Mouse (Mus musculus) lung, postnatal 0 days (tissue): Measurements from ENCODE around the gene Ppp1r35. TPM values are rescaled to one million over a fixed set of nuclear protein-coding genes. Genes with fewer than 3 reads are reported as not detected.

Experiments used
- ATAC-seq: fragments of 200-750 bp; cut with Nextera tagmentation; 2 replicates; pipeline ENCODE4 v1.8.0; 2017; ENCODE audit warnings: moderate library complexity
- DNase-seq: peaks from one replicate; pipeline ENCODE4 v3.0.0-alpha.2; 2016; ENCODE audit warnings: low spot score
- H3K27ac ChIP-seq: fragments of 300-500 bp; sonication (generic); 2 replicates; pipeline ENCODE4 v1.5.1; 2014; ENCODE audit warnings: antibody characterized with exemption, mild to moderate bottlenecking, low read length, mixed read lengths
- H3K27me3 ChIP-seq: fragments of 300-500 bp; sonication (generic); replicated peaks from 2 replicates; pipeline ENCODE4 v1.6.1; 2014; ENCODE audit warnings: low read length, mixed read lengths; ENCODE audit not compliant: insufficient read depth
- H3K36me3 ChIP-seq: fragments of 300-500 bp; sonication (generic); 2 replicates; pipeline ENCODE4 v1.6.1; 2014; ENCODE audit warnings: low read length, mixed read lengths; ENCODE audit not compliant: insufficient read depth
- H3K4me1 ChIP-seq: fragments of 300-500 bp; sonication (generic); 2 replicates; pipeline ENCODE4 v1.6.1; 2014; ENCODE audit warnings: antibody characterized with exemption, low read depth, low read length, mixed read lengths; ENCODE audit not compliant: insufficient read depth
- H3K4me2 ChIP-seq: fragments of 300-500 bp; sonication (generic); replicated peaks from 2 replicates; pipeline ENCODE4 v1.6.1; 2014; ENCODE audit warnings: low read depth, mild to moderate bottlenecking, low read length, moderate library complexity, mixed read lengths
- H3K4me3 ChIP-seq: fragments of 300-500 bp; sonication (generic); 2 replicates; pipeline ENCODE4 v1.5.1; 2014; ENCODE audit warnings: low read depth, low read length
- H3K9ac ChIP-seq: fragments of 300-500 bp; sonication (generic); replicated peaks from 2 replicates; pipeline ENCODE4 v1.6.1; 2014; ENCODE audit warnings: low read depth, mild to moderate bottlenecking
- H3K9me3 ChIP-seq: fragments of 300-500 bp; sonication (generic); 2 replicates; pipeline ENCODE4 v1.6.1; 2016; ENCODE audit warnings: low read length, mixed read lengths
- CTCF ChIP-seq: IDR thresholded peaks from 2 replicates; pipeline ENCODE4 v1.5.1; 2016; ENCODE audit warnings: antibody characterized with exemption, mild to moderate bottlenecking
- EP300 ChIP-seq: IDR thresholded peaks from 2 replicates; pipeline ENCODE4 v1.6.1; 2016; ENCODE audit warnings: antibody characterized with exemption, mild to moderate bottlenecking, control low read depth
- WGBS: fragments of 180-500 bp; shearing (Covaris S2); extraction: QIAGEN DNeasy Blood & Tissue Kit; methylation state at CpG from one replicate; pipeline ENCODE4 v1.1.7; 2014; 5-methylcytosine and 5-hydroxymethylcytosine counted together
- polyA plus RNA-seq: library from polyadenylated mRNA; unstranded; fragments of >200 nt; fragmentation: Nextera tagmentation; extraction: Ambion mirVana; gene quantifications from 2 replicates; pipeline ENCODE4 v1.2.1, GENCODE M21; 2015

The Ppp1r35 gene
- polyA plus RNA-seq, 1 experiment from 2014 or later, result 29.8 TPM

GRCm38 (mm10) chr5:137817466-137818222, 39.0 kb downstream of the Ppp1r35 start:
- ATAC-seq (peak; percentile 43), DNase-seq (peak; percentile 48)
- Histone ChIP-seq H3K4me3 (no peak overlapping the region), H3K9me3 (no peaks in the 10 kb centered on the region), H3K27ac (no peak overlapping the region), H3K27me3 (no peaks in the 10 kb centered on the region), H3K36me3 (no peaks in the 10 kb centered on the region), H3K4me1 (no peaks in the 10 kb centered on the region; the same call in 1 of the 2 replicates), H3K9ac (no peak overlapping the region), H3K4me2 (no peak overlapping the region)
- WGBS, result 34% methylated on average over 4 of the region's 4 CpGs
- TF ChIP-seq EP300 (no peak), CTCF (no peak)

- H3K4me2 ChIP-seq, result no peak overlapping the region
Measured at GRCm38 (mm10) chr5:137822126-137822525, 43.5 kb downstream of the Ppp1r35 start.

GRCm38 (mm10) chr5:137822602-137823001, 44.0 kb downstream of the Ppp1r35 start:
- Histone ChIP-seq H3K4me2 (no peak overlapping the region), H3K9ac (no peak overlapping the region), H3K9me3 (no peaks in the 10 kb centered on the region), H3K4me1 (no peaks in the 10 kb centered on the region; the same call in 1 of the 2 replicates), H3K27me3 (no peaks in the 10 kb centered on the region), H3K36me3 (no peaks in the 10 kb centered on the region), H3K27ac (no peak overlapping the region), H3K4me3 (no peak overlapping the region)
- DNase-seq, result no peak
- whole genome bisulfite sequencing, result 82% methylated on average over 1 of the region's 1 CpGs
- TF ChIP-seq CTCF (no peak), EP300 (no peak)
- no peak for ATAC-seq

More at GRCm38 (mm10) chr5:137822126-137822525, 43.5 kb downstream of the Ppp1r35 start:
- Histone ChIP-seq H3K9me3 (no peaks in the 10 kb centered on the region), H3K4me3 (no peak overlapping the region), H3K36me3 (no peaks in the 10 kb centered on the region), H3K27me3 (no peaks in the 10 kb centered on the region), H3K9ac (no peak overlapping the region), H3K4me1 (no peaks in the 10 kb centered on the region; the same call in 1 of the 2 replicates), H3K27ac (no peak overlapping the region)
- 74% methylated on average over 4 of the region's 4 CpGs for WGBS
- ATAC-seq (no peak), DNase-seq (no peak)
- TF ChIP-seq EP300, result no peak
- TF ChIP-seq CTCF, result no peak

- no peak for ATAC-seq
- Histone ChIP-seq H3K9me3 (no peaks in the 10 kb centered on the region), H3K36me3 (no peaks in the 10 kb centered on the region), H3K27me3 (no peaks in the 10 kb centered on the region), H3K4me3 (no peak overlapping the region), H3K27ac (no peak overlapping the region), H3K4me1 (no peaks in the 10 kb centered on the region), H3K4me2 (no peak overlapping the region), H3K9ac (no peak overlapping the region)
- 87% methylated on average over 6 of the region's 6 CpGs for WGBS
- no peak for DNase-seq
- TF ChIP-seq EP300 (no peak), CTCF (no peak)
Measured at GRCm38 (mm10) chr5:137823455-137824045, 44.9 kb downstream of the Ppp1r35 start.

- DNase-seq (no peak), ATAC-seq (no peak)
- TF ChIP-seq CTCF (no peak), EP300 (no peak)
- Histone ChIP-seq H3K9me3 (no peaks in the 10 kb centered on the region), H3K4me2 (no peak overlapping the region), H3K4me1 (no peaks in the 10 kb centered on the region), H3K4me3 (no peak overlapping the region), H3K27me3 (no peaks in the 10 kb centered on the region), H3K9ac (no peak overlapping the region), H3K36me3 (no peaks in the 10 kb centered on the region), H3K27ac (no peak overlapping the region)
- whole genome bisulfite sequencing, result 87% methylated on average over 3 of the region's 3 CpGs
Measured at GRCm38 (mm10) chr5:137825030-137825429, 46.4 kb downstream of the Ppp1r35 start.

- no peak overlapping the region for H3K4me2 ChIP-seq
- H3K27me3 ChIP-seq, result no peaks in the 10 kb centered on the region
- ATAC-seq (no peak), DNase-seq (no peak)
- no peak for TF ChIP-seq CTCF
- no peak for TF ChIP-seq EP300
- 71% methylated on average over 2 of the region's 2 CpGs for WGBS
- H3K9me3 ChIP-seq, result no peaks in the 10 kb centered on the region
- H3K36me3 ChIP-seq, result no peaks in the 10 kb centered on the region
- H3K4me3 ChIP-seq, result no peak overlapping the region
- no peak overlapping the region for H3K9ac ChIP-seq
- no peaks in the 10 kb centered on the region for H3K4me1 ChIP-seq
- H3K27ac ChIP-seq, result no peak overlapping the region
Measured at GRCm38 (mm10) chr5:137825971-137826370, 47.3 kb downstream of the Ppp1r35 start.
